ENCODE assay signal across 11 mouse cellular contexts in the genomic region with DNA sequence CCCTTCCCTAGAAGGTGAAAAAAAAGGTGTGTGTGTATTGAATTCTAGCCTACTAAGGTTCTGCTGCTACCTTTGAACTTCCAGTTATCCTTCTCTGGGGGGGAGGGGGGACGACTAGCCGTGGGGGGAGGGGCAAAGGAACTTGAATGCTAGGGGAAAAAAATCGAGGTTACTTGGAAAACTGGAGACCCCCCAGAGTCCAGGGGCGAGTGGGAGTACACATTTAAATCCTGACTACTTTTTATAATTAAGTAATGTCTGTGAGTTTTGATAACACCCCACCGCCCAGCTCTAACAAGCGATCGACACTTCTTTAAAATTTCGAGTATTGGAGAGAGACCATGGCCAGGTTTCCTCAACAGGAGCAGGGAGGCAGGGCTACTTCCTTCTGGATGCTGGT. TPM values are rescaled to one million over a fixed set of nuclear protein-coding genes. Genes with fewer than 3 reads are reported as not detected.
DNase-seq lines count a peak whose midpoint lies in the region; ATAC-seq and TF ChIP-seq lines count a peak whose summit lies in the region.
"Had no signal": no experiment of that assay in that cellular context is flagged by ENCODE, and none has a peak within 500 bp of the region (broad histone marks: within the 10 kb centered on the region; RNA-seq: fewer than 3 reads in every experiment).

No protein-coding gene starts in this region.

- ATAC-seq in heart, embryonic 13.5 days (ENCODE audit: extremely low read depth, insufficient number of reproducible peaks, low FRiP score, low TSS enrichment), result no peak
- ATAC-seq in hindbrain, embryonic 15.5 days (ENCODE audit: low FRiP score, low read depth), result no peak
- no peak for ATAC-seq in midbrain, embryonic 14.5 days (ENCODE audit: low FRiP score, low TSS enrichment)
- ATAC-seq in frontal cortex, adult (ENCODE audit: low TSS enrichment), result no peak

- DNase-seq in heart, postnatal 14 days, result no peak
- DNase-seq in midbrain, embryonic 14.5 days, result no peak
- DNase-seq in testis, postnatal 10 days (ENCODE audit: low spot score), result no peak
- DNase-seq in layer of hippocampus, adult 2 months (ENCODE audit: low spot score in 2 of 2), result no peak
- DNase-seq: thymus, adult 18-20 months had no signal

- H3K4me1 ChIP-seq in heart, embryonic 13.5 days, result peaks cover 59% of the 10 kb centered on the region
- no peaks in the 10 kb centered on the region; the same call in 1 of the 2 replicates for H3K4me1 ChIP-seq in brown adipose tissue, adult 24 weeks (ENCODE audit: control insufficient read depth, insufficient read depth, insufficient read length, low read length)
- H3K4me1 ChIP-seq in hindbrain, embryonic 15.5 days (replicated peaks), result peaks cover 56% of the 10 kb centered on the region
- H3K4me1 ChIP-seq in midbrain, embryonic 14.5 days (ENCODE audit: control insufficient read depth, insufficient read depth, low read length), result peaks cover 32% of the 10 kb centered on the region

- peaks cover 34% of the 10 kb centered on the region for H3K36me3 ChIP-seq in heart, embryonic 13.5 days
- no peaks in the 10 kb centered on the region for H3K36me3 ChIP-seq in hindbrain, embryonic 15.5 days
- peaks cover 3% of the 10 kb centered on the region; the same call in 1 of the 2 replicates for H3K36me3 ChIP-seq in midbrain, embryonic 14.5 days (ENCODE audit: control insufficient read depth, insufficient read depth, low read length)

- WGBS in heart, embryonic 13.5 days, result 4% methylated on average over 8 of the region's 8 CpGs
- 6% methylated on average over 8 of the region's 8 CpGs for WGBS in hindbrain, embryonic 15.5 days
- 4% methylated on average over 8 of the region's 8 CpGs for WGBS in midbrain, embryonic 14.5 days

- peak overlapping the region; percentile 96 for H3K27ac ChIP-seq in heart, embryonic 13.5 days (replicated peaks)
- H3K27ac ChIP-seq in brown adipose tissue, adult 24 weeks (replicated peaks; ENCODE audit: low read depth, low read length), result peak overlapping the region; percentile 29; the same call in 1 of the 2 replicates
- no peak overlapping the region for H3K27ac ChIP-seq in hindbrain, embryonic 15.5 days (replicated peaks)
- H3K27ac ChIP-seq in midbrain, embryonic 14.5 days (replicated peaks; ENCODE audit: low read depth, low read length), result no peak overlapping the region
- no peak overlapping the region for H3K27ac ChIP-seq in layer of hippocampus, adult 2 months

- H3K9me3 ChIP-seq in heart, embryonic 13.5 days, result no peaks in the 10 kb centered on the region
- H3K9me3 ChIP-seq in hindbrain, embryonic 15.5 days, result no peaks in the 10 kb centered on the region
- no peaks in the 10 kb centered on the region for H3K9me3 ChIP-seq in midbrain, embryonic 14.5 days (ENCODE audit: control insufficient read depth, low read length)

- H3K27me3 ChIP-seq in heart, embryonic 13.5 days (replicated peaks), result no peaks in the 10 kb centered on the region
- H3K27me3 ChIP-seq in hindbrain, embryonic 15.5 days, result peaks cover 34% of the 10 kb centered on the region
- peaks cover 23% of the 10 kb centered on the region for H3K27me3 ChIP-seq in midbrain, embryonic 14.5 days (ENCODE audit: control insufficient read depth, insufficient read depth, low read length)

- H3K4me2 ChIP-seq in heart, embryonic 13.5 days, result peak overlapping the region; percentile 81
- peak overlapping the region; percentile 81 for H3K4me2 ChIP-seq in hindbrain, embryonic 15.5 days
- H3K4me2 ChIP-seq in midbrain, embryonic 14.5 days (ENCODE audit: low read length), result peak overlapping the region; percentile 64

- H3K4me3 ChIP-seq in heart, embryonic 13.5 days, result peak overlapping the region; percentile 92
- H3K4me3 ChIP-seq in brown adipose tissue, adult 24 weeks (ENCODE audit: insufficient read depth, low read depth, low read length), result peak overlapping the region; percentile 67
- H3K4me3 ChIP-seq in hindbrain, embryonic 15.5 days, result peak overlapping the region; percentile 51
- peak overlapping the region; percentile 51 for H3K4me3 ChIP-seq in midbrain, embryonic 14.5 days (replicated peaks; ENCODE audit: low read depth, low read length)
- H3K4me3 ChIP-seq in layer of hippocampus, adult 2 months, result no peak overlapping the region; the same call in 1 of the 2 replicates

- intact Hi-C loops in heart, postnatal 14 days (cut with DNase I), result loop anchor here (5.0 kb wide), 2 partner anchors 48 to 348 kb away; no protein-coding TSS in a partner anchor

- H3K9ac ChIP-seq in heart, embryonic 13.5 days, result peak overlapping the region; percentile 99
- peak overlapping the region; percentile 5; the same call in 1 of the 2 replicates for H3K9ac ChIP-seq in hindbrain, embryonic 15.5 days
- H3K9ac ChIP-seq in midbrain, embryonic 14.5 days (replicated peaks; ENCODE audit: low read length), result 0 out of 2 replicates have a peak overlapping the region, but pooled peaks have one; percentile 42

- no peak for TF ChIP-seq CTCF in layer of hippocampus, adult 2 months (conservative IDR thresholded peaks at IDR 0.05)

RNA-seq across cellular contexts. Expression of gene Ajuba, which starts 2.3 kb away (rescaled TPM):
- polyA plus RNA-seq in heart, embryonic 13.5 days (2015; fragmentation: Nextera tagmentation; extraction: Ambion mirVana), result 28.1 and 29.6 TPM in 2 replicates
- 10 to 100 TPM; 10.2 to 10.7 TPM for total RNA-seq in heart, postnatal 14 days (2021)
- 3.1 and 5.6 TPM in 2 replicates for polyA plus RNA-seq in brown adipose tissue, adult 24 weeks (2012; ENCODE audit: insufficient read depth, insufficient read length, missing spikeins)
- 8.7 and 9.6 TPM in 2 replicates for polyA plus RNA-seq in hindbrain, embryonic 15.5 days (2015; fragmentation: Nextera tagmentation; extraction: Ambion mirVana)
- polyA plus RNA-seq in midbrain, embryonic 14.5 days (2014; fragmentation: Nextera tagmentation; extraction: Ambion mirVana), result 3.6 and 4.8 TPM in 2 replicates
- total RNA-seq in layer of hippocampus, adult 2 months (2021), result 1 to 10 TPM; 1.1 to 1.8 TPM

RNA-seq across cellular contexts. Expression of gene Haus4, which starts 20.6 kb away (rescaled TPM):
- polyA plus RNA-seq in heart, embryonic 13.5 days (2015; fragmentation: Nextera tagmentation; extraction: Ambion mirVana), result 42.0 and 43.5 TPM in 2 replicates
- 1 to 10 TPM; 5.2 to 6.1 TPM for total RNA-seq in heart, postnatal 14 days (2021)
- polyA plus RNA-seq in brown adipose tissue, adult 24 weeks (2012; ENCODE audit: insufficient read depth, insufficient read length, missing spikeins), result 4.1 and 6.8 TPM in 2 replicates
- 19.0 TPM in 2 replicates for polyA plus RNA-seq in hindbrain, embryonic 15.5 days (2015; fragmentation: Nextera tagmentation; extraction: Ambion mirVana)
- 13.3 and 14.7 TPM in 2 replicates for polyA plus RNA-seq in midbrain, embryonic 14.5 days (2014; fragmentation: Nextera tagmentation; extraction: Ambion mirVana)
- 1 to 10 TPM; 4.4 to 4.8 TPM for total RNA-seq in layer of hippocampus, adult 2 months (2021)

RNA-seq across cellular contexts. Expression of gene 4931414P19Rik, which starts 30.8 kb away (rescaled TPM):
- 5.8 and 6.0 TPM in 2 replicates for polyA plus RNA-seq in heart, embryonic 13.5 days (2015; fragmentation: Nextera tagmentation; extraction: Ambion mirVana)
- total RNA-seq in heart, postnatal 14 days (2021), result 1 to 10 TPM; 5.0 to 6.0 TPM
- 2.6 and 5.2 TPM in 2 replicates for polyA plus RNA-seq in brown adipose tissue, adult 24 weeks (2012; ENCODE audit: insufficient read depth, insufficient read length, missing spikeins)
- polyA plus RNA-seq in hindbrain, embryonic 15.5 days (2015; fragmentation: Nextera tagmentation; extraction: Ambion mirVana), result 5.1 and 6.1 TPM in 2 replicates
- 5.4 and 6.1 TPM in 2 replicates for polyA plus RNA-seq in midbrain, embryonic 14.5 days (2014; fragmentation: Nextera tagmentation; extraction: Ambion mirVana)
- 1 to 10 TPM; 5.8 to 7.1 TPM for total RNA-seq in layer of hippocampus, adult 2 months (2021)

RNA-seq across cellular contexts. Expression of gene Psmb5, which starts 42.8 kb away (rescaled TPM):
- 323 and 363 TPM in 2 replicates for polyA plus RNA-seq in heart, embryonic 13.5 days (2015; fragmentation: Nextera tagmentation; extraction: Ambion mirVana)
- 100 to 1,000 TPM; 186 to 196 TPM for total RNA-seq in heart, postnatal 14 days (2021)
- 231 and 291 TPM in 2 replicates for polyA plus RNA-seq in brown adipose tissue, adult 24 weeks (2012; ENCODE audit: insufficient read depth, insufficient read length, missing spikeins)
- 441 and 446 TPM in 2 replicates for polyA plus RNA-seq in hindbrain, embryonic 15.5 days (2015; fragmentation: Nextera tagmentation; extraction: Ambion mirVana)
- polyA plus RNA-seq in midbrain, embryonic 14.5 days (2014; fragmentation: Nextera tagmentation; extraction: Ambion mirVana), result 409 and 454 TPM in 2 replicates
- total RNA-seq in layer of hippocampus, adult 2 months (2021), result 100 to 1,000 TPM; 199 to 218 TPM

RNA-seq across cellular contexts. Expression of gene Psmb11, which starts 46.2 kb away (rescaled TPM):
- polyA plus RNA-seq in heart, embryonic 13.5 days (2015; fragmentation: Nextera tagmentation; extraction: Ambion mirVana), result 0.23 and 0.68 TPM in 2 replicates
- total RNA-seq in heart, postnatal 14 days (2021), result 1 to 10 TPM in 1 of 2 experiments, not detected in 1; 1.1 TPM
- polyA plus RNA-seq in brown adipose tissue, adult 24 weeks (2012; ENCODE audit: insufficient read depth, insufficient read length, missing spikeins), result not detected in 2 replicates
- not detected in 2 replicates for polyA plus RNA-seq in hindbrain, embryonic 15.5 days (2015; fragmentation: Nextera tagmentation; extraction: Ambion mirVana)
- 0.18 TPM in 1 of 2 replicates, not detected in the other for polyA plus RNA-seq in midbrain, embryonic 14.5 days (2014; fragmentation: Nextera tagmentation; extraction: Ambion mirVana)
- under 1 TPM; 0.22 to 0.28 TPM for total RNA-seq in layer of hippocampus, adult 2 months (2021)
- total RNA-seq: CH12.LX had no signal
- polyA plus RNA-seq: gonadal fat pad, adult 2 months had no signal

Comparison
In these comparisons a context has a peak if more than half of its experiments do, and no peak if none do; other contexts are left out.
1. H3K27ac ChIP-seq: peak in heart, embryonic 13.5 days (single experiment) and brown adipose tissue, adult 24 weeks (single experiment); none in hindbrain, embryonic 15.5 days (single experiment), midbrain, embryonic 14.5 days (single experiment) and layer of hippocampus, adult 2 months (single experiment).
2. H3K9ac ChIP-seq: peak in every context shown above with its lines; median percentile 99 in heart, embryonic 13.5 days; 42 in midbrain, embryonic 14.5 days; 5 in hindbrain, embryonic 15.5 days.
3. Peak in every context shown above with its lines, with median percentiles within 50 percentile points of each other: H3K4me2 ChIP-seq.